Mouse (Mus musculus): ENCODE data around the gene Snrnp200. TPM values are rescaled to one million over a fixed set of nuclear protein-coding genes. Genes with fewer than 3 reads are reported as not detected.

Gene Snrnp200
- total and polyA plus RNA-seq, 3 experiments = 67.5 to 137 (median 122) TPM

DNA sequence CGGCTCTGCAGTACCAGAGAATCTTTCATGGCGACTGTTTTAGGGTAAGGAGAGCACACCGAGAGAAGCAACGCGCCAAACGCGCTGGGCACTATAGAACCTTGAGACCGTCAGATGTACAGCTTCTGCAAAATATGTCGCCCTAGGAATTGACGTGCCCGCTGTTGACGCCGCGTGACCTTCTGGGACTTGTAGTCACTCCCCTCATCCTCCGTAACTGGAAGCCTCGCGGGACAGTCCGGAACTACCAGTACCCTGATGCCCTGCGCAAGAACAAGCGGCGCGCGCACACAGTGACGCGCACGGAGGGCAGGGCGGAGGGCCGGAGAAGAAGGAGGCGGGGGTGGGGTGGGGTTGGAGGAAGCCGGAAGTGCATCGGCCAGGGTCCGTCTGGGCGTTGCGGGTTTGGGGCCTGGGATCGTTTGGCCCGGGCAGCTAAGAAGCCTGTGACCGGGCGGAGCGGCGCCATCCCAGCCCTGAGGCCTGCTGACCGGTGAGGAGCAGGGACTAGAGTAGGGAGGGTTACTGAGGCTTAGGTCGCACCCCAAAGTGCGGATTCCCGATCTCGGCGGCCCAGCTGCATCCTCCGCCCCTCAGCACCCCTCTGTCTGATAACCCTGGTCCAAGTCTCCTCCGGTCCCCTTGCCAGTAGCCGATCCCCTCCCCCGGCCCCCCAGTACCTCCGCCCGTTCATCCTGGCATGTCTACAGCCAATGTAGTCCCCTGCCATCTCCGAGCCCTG lies 39.6 kb downstream of the Snrnp200 start, which contains the start of the genes Ciao1 and Tmem127:
Ciao1 (minus strand) TSS at position 225 of the 742 bp plus-strand sequence.
Tmem127 (plus strand) TSS at position 317 of the 742 bp plus-strand sequence.
- H3K9ac ChIP-seq (ENCODE audit: control insufficient read depth, low read depth, low read length, poor library complexity, severe bottlenecking) = peak within 1 kb of the TSS; percentile 95
- H3K9me3 ChIP-seq (replicated peaks; ENCODE audit: insufficient read depth, low read length) = no peaks in the 10 kb centered on the region
- H3K4me1 ChIP-seq (ENCODE audit: control insufficient read depth in 1 of 2, insufficient read depth in 2 of 2, low read length in 2 of 2) = peaks cover 22 to 26% of the 10 kb centered on the region in 2 experiments
- H3K27ac ChIP-seq (ENCODE audit: control insufficient read depth, low read depth, low read length) = peak within 1 kb of the TSS; percentile 59
- peaks cover 22% of the 10 kb centered on the region for H3K79me2 ChIP-seq (ENCODE audit: control insufficient read depth, insufficient read depth, low read length, poor library complexity)
- H3K36me3 ChIP-seq (ENCODE audit: control insufficient read depth in 1 of 2, insufficient read depth in 2 of 2, low read length in 2 of 2) = peaks cover 3 to 30% of the 10 kb centered on the region in 2 experiments; a peak in 3 of 4 replicates
- H3K27me3 ChIP-seq (ENCODE audit: control insufficient read depth in 1 of 2, insufficient read depth in 2 of 2, low read length in 2 of 2) = no peaks in the 10 kb centered on the region
- peak; percentile 99 for DNase-seq (ENCODE audit: low read depth, low spot score)
- H3K4me3 ChIP-seq (ENCODE audit: control insufficient read depth in 1 of 2, insufficient read depth in 1 of 2, low read depth in 2 of 2, low read length in 2 of 2) = peak within 1 kb of the TSS; percentile 90 to 91
- peak; percentile 95 for TF ChIP-seq ELF1 (IDR thresholded peaks at IDR 0.05; ENCODE audit: low read depth, low read length)
- no peak for TF ChIP-seq RAD21 (IDR thresholded peaks at IDR 0.05; ENCODE audit: low read depth, low read length)
- TF ChIP-seq CTCF (IDR thresholded peaks at IDR 0.05 in 2 of 3, conservative IDR thresholded peaks at IDR 0.05 in 1 of 3; ENCODE audit: control insufficient read depth in 1 of 3, insufficient read depth in 1 of 3, low read depth in 2 of 3, low read length in 3 of 3, poor library complexity in 1 of 3, severe bottlenecking in 1 of 3) = no peak
- TF ChIP-seq MEF2A (IDR thresholded peaks at IDR 0.05; ENCODE audit: extremely low read depth, insufficient replicate concordance, low read depth, low read length, poor library complexity, severe bottlenecking) = no peak
- no peak for TF ChIP-seq JUND (IDR thresholded peaks at IDR 0.05; ENCODE audit: low read depth, low read length)
- peak; percentile 94 for TF ChIP-seq CHD2 (IDR thresholded peaks at IDR 0.05; ENCODE audit: low read length)
- TF ChIP-seq USF1 (IDR thresholded peaks at IDR 0.05; ENCODE audit: low read depth, low read length) = peak; percentile 83
- no peak for TF ChIP-seq CHD1 (IDR thresholded peaks at IDR 0.05; ENCODE audit: low read depth, low read length)
- TF ChIP-seq SIN3A (IDR thresholded peaks at IDR 0.05; ENCODE audit: low read length) = peak; percentile 99
- no peak for TF ChIP-seq ZKSCAN1 (IDR thresholded peaks at IDR 0.05; ENCODE audit: low read depth, low read length)
- TF ChIP-seq EP300 (IDR thresholded peaks at IDR 0.05; ENCODE audit: low read depth in 1 of 2, low read length in 2 of 2) = no peak
- TF ChIP-seq MYB (IDR thresholded peaks at IDR 0.05; ENCODE audit: low read depth, low read length) = no peak
- TF ChIP-seq TAL1 (IDR thresholded peaks at IDR 0.05; ENCODE audit: low read length) = no peak
- peak; percentile 74 for TF ChIP-seq NELFE (IDR thresholded peaks at IDR 0.05; ENCODE audit: low read depth, low read length)
- 0 out of 2 replicates have a peak, but pooled peaks have one; percentile 48 for TF ChIP-seq GABPA (IDR thresholded peaks at IDR 0.05; ENCODE audit: low read depth, low read length)
- no peak for TF ChIP-seq BHLHE40 (IDR thresholded peaks at IDR 0.05; ENCODE audit: borderline replicate concordance, low read depth, low read length)
- TF ChIP-seq ETS1 (IDR thresholded peaks at IDR 0.05; ENCODE audit: low read depth, low read length) = peak; percentile 44; the same call in 1 of the 2 replicates
- TF ChIP-seq ZNF384 (IDR thresholded peaks at IDR 0.05; ENCODE audit: low read depth, low read length) = no peak
- peak; percentile 99 for TF ChIP-seq HCFC1 (IDR thresholded peaks at IDR 0.05; ENCODE audit: low read depth, low read length)
- TF ChIP-seq E2F4 (IDR thresholded peaks at IDR 0.05; ENCODE audit: borderline replicate concordance, low read depth, low read length) = no peak
- TF ChIP-seq MAX (IDR thresholded peaks at IDR 0.05; ENCODE audit: low read length) = peak; percentile 76; the same call in 1 of the 2 replicates
- TF ChIP-seq POLR2AphosphoS5 (IDR thresholded peaks at IDR 0.05; ENCODE audit: borderline replicate concordance, low read depth, low read length) = no peak
- TF ChIP-seq SMC3 (IDR thresholded peaks at IDR 0.05; ENCODE audit: low read depth, low read length) = no peak
- no peak for TF ChIP-seq USF2 (IDR thresholded peaks at IDR 0.05; ENCODE audit: borderline replicate concordance in 1 of 2, insufficient read depth in 1 of 2, low read depth in 1 of 2, low read length in 2 of 2)
- TF ChIP-seq MAZ (IDR thresholded peaks at IDR 0.05; ENCODE audit: low read depth, low read length) = peak; percentile 75; the same call in 1 of the 2 replicates
- TF ChIP-seq TCF12 (IDR thresholded peaks at IDR 0.05; ENCODE audit: low read depth, low read length) = peak; percentile 30; the same call in 1 of the 2 replicates
- TF ChIP-seq RCOR1 (IDR thresholded peaks at IDR 0.05; ENCODE audit: low read depth, low read length) = no peak
- TF ChIP-seq ZMIZ1 (IDR thresholded peaks at IDR 0.05; ENCODE audit: low read depth, low read length) = peak; percentile 68
- TF ChIP-seq NRF1 (IDR thresholded peaks at IDR 0.05; ENCODE audit: insufficient read depth, low read depth, low read length, poor library complexity, severe bottlenecking) = peak; percentile 97
- TF ChIP-seq UBTF (IDR thresholded peaks at IDR 0.05; ENCODE audit: borderline replicate concordance, insufficient read depth, low read depth, low read length) = no peak
- TF ChIP-seq MAFK (IDR thresholded peaks at IDR 0.05; ENCODE audit: borderline replicate concordance, low read depth, low read length) = no peak
- peak; percentile 58; the same call in 1 of the 2 replicates for TF ChIP-seq POLR2AphosphoS2 (IDR thresholded peaks at IDR 0.05; ENCODE audit: low read length)
- TF ChIP-seq KAT2A (conservative IDR thresholded peaks at IDR 0.05; ENCODE audit: low read depth, low read length) = peak; percentile 96
- peak; percentile 58; the same call in 1 of the 2 replicates for TF ChIP-seq TBP (IDR thresholded peaks at IDR 0.05; ENCODE audit: low read depth, low read length)
- TF ChIP-seq POLR2A (IDR thresholded peaks at IDR 0.05; ENCODE audit: control insufficient read depth in 1 of 2, insufficient read depth in 1 of 2, low read depth in 1 of 2, low read length in 2 of 2, poor library complexity in 1 of 2) = peak; percentile 61 to 84; a peak in 3 of 4 replicates

Measured in MEL (cell line).